Mouse (Mus musculus) intestine, embryonic 14.5 days (tissue): Measurements from ENCODE around the gene Irs2. TPM values are rescaled to one million over a fixed set of nuclear protein-coding genes. Genes with fewer than 3 reads are reported as not detected.

Experiments used
- ATAC-seq: fragments of 200-750 bp; cut with Nextera tagmentation; replicated peaks from 2 replicates; pipeline ENCODE4 v1.8.0; 2017; ENCODE audit warnings: low read depth, moderate number of reproducible peaks, moderate TSS enrichment, moderate library complexity; ENCODE audit not compliant: low FRiP score, low TSS enrichment
- DNase-seq: peaks from one replicate; pipeline ENCODE4 v3.0.0-alpha.2; 2018; ENCODE audit warnings: low spot score
- H3K27ac ChIP-seq: fragments of 300-500 bp; sonication (generic); 2 replicates; pipeline ENCODE4 v1.5.1; 2014; ENCODE audit warnings: low read depth, mild to moderate bottlenecking, control low read depth
- H3K27me3 ChIP-seq: fragments of 300-500 bp; sonication (generic); replicated peaks from 2 replicates; pipeline ENCODE4 v1.6.1; 2014; ENCODE audit warnings: low read length, control low read depth; ENCODE audit not compliant: control insufficient read depth, insufficient read depth
- H3K36me3 ChIP-seq: fragments of 300-500 bp; sonication (generic); 2 replicates; pipeline ENCODE4 v1.6.1; 2014; ENCODE audit warnings: low read length, control low read depth; ENCODE audit not compliant: control insufficient read depth, insufficient read depth
- H3K4me1 ChIP-seq: fragments of 300-500 bp; sonication (generic); replicated peaks from 2 replicates; pipeline ENCODE4 v1.6.1; 2014; ENCODE audit warnings: low read length, control low read depth, mixed read lengths; ENCODE audit not compliant: control insufficient read depth, insufficient read depth
- H3K4me2 ChIP-seq: fragments of 300-500 bp; sonication (generic); 2 replicates; pipeline ENCODE4 v1.6.1; 2014; ENCODE audit warnings: low read length
- H3K4me3 ChIP-seq: fragments of 300-500 bp; sonication (generic); 2 replicates; pipeline ENCODE4 v1.5.1; 2014; ENCODE audit warnings: low read depth, low read length, control low read depth, mixed read lengths
- H3K9ac ChIP-seq: fragments of 300-500 bp; sonication (generic); 2 replicates; pipeline ENCODE4 v1.6.1; 2014; ENCODE audit warnings: mild to moderate bottlenecking, low read length
- H3K9me3 ChIP-seq: fragments of 300-500 bp; sonication (generic); 2 replicates; pipeline ENCODE4 v1.6.1; 2016; ENCODE audit warnings: low read length, control low read depth; ENCODE audit not compliant: control insufficient read depth
- WGBS: fragments of 180-500 bp; shearing (Covaris S2); extraction: QIAGEN DNeasy Blood & Tissue Kit; methylation state at CpG from one replicate; pipeline ENCODE4 v1.1.7; 2014; 5-methylcytosine and 5-hydroxymethylcytosine counted together
- polyA plus RNA-seq: library from polyadenylated mRNA; unstranded; fragments of >200 nt; fragmentation: Nextera tagmentation; extraction: Ambion mirVana; gene quantifications from 2 replicates; pipeline ENCODE4 v1.2.1, GENCODE M21; 2014

Irs2 gene
- polyA plus RNA-seq, 1 experiment from 2014 or later: 5.5 TPM

- Histone ChIP-seq H3K4me3 (no peak overlapping the region), H3K27me3 (no peaks in the 10 kb centered on the region), H3K36me3 (no peaks in the 10 kb centered on the region), H3K9me3 (no peaks in the 10 kb centered on the region), H3K4me1 (peaks cover 39% of the 10 kb centered on the region), H3K27ac (peak overlapping the region; percentile 83), H3K4me2 (peak overlapping the region; percentile 45), H3K9ac (0 out of 2 replicates have a peak overlapping the region, but pooled peaks have one; percentile 21)
- ATAC-seq (peak; percentile 86), DNase-seq (peak; percentile 93)
- 2% methylated on average over 23 of the region's 23 CpGs for WGBS
These were observed 62.1 kb downstream of the Irs2 start for GRCm38 (mm10) chr8:10945939-10946740.

- H3K4me3 ChIP-seq: no peak overlapping the region
- peak overlapping the region; percentile 83 for H3K27ac ChIP-seq
- WGBS: 56% methylated on average over 2 of the region's 2 CpGs
- no peaks in the 10 kb centered on the region for H3K27me3 ChIP-seq
- H3K9me3 ChIP-seq: no peaks in the 10 kb centered on the region
- no peaks in the 10 kb centered on the region for H3K36me3 ChIP-seq
- no peak for DNase-seq
- H3K4me2 ChIP-seq: peak overlapping the region; percentile 45; the same call in 1 of the 2 replicates
- ATAC-seq: no peak
- peaks cover 39% of the 10 kb centered on the region for H3K4me1 ChIP-seq
- H3K9ac ChIP-seq: no peak overlapping the region
These were observed 62.8 kb downstream of the Irs2 start for GRCm38 (mm10) chr8:10945490-10945889.

- H3K36me3 ChIP-seq: no peaks in the 10 kb centered on the region
- peak; percentile 82 for DNase-seq
- no peaks in the 10 kb centered on the region for H3K27me3 ChIP-seq
- no peak overlapping the region for H3K9ac ChIP-seq
- no peak for ATAC-seq
- H3K4me3 ChIP-seq: no peak overlapping the region
- peak overlapping the region; percentile 82 for H3K27ac ChIP-seq
- H3K4me2 ChIP-seq: no peak overlapping the region
- no peaks in the 10 kb centered on the region for H3K9me3 ChIP-seq
- H3K4me1 ChIP-seq: peaks cover 39% of the 10 kb centered on the region
- 57% methylated on average over 9 of the region's 9 CpGs for WGBS
These were observed 64.8 kb downstream of the Irs2 start for GRCm38 (mm10) chr8:10943314-10944060.

DNA sequence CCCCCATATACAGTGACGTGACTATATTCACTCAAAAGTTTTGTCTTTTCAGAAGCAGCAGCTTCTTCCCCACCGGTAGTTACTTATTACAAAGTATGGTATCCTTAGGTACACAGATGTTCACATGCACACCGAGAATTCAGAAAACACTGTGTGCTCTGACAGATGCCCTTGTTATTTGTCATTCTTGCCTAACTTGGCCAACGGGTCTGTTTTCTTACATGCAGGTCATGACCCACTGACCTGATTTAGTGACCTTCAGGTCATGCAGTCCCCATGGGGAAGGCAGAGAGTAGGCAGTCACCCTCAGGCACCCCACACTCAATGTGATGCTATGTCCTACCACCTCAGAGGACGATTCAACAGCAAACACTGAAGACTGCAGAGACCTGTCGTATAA, 68.4 kb downstream of the Irs2 start:
- ATAC-seq (no peak), DNase-seq (no peak)
- H3K4me2 ChIP-seq: no peak overlapping the region
- H3K9me3 ChIP-seq: no peaks in the 10 kb centered on the region
- no peak overlapping the region for H3K4me3 ChIP-seq
- H3K36me3 ChIP-seq: no peaks in the 10 kb centered on the region
- no peak overlapping the region for H3K9ac ChIP-seq
- H3K27me3 ChIP-seq: no peaks in the 10 kb centered on the region
- WGBS: 46% methylated on average over 6 of the region's 6 CpGs
- peaks cover 25% of the 10 kb centered on the region for H3K4me1 ChIP-seq
- H3K27ac ChIP-seq: no peak overlapping the region

DNA sequence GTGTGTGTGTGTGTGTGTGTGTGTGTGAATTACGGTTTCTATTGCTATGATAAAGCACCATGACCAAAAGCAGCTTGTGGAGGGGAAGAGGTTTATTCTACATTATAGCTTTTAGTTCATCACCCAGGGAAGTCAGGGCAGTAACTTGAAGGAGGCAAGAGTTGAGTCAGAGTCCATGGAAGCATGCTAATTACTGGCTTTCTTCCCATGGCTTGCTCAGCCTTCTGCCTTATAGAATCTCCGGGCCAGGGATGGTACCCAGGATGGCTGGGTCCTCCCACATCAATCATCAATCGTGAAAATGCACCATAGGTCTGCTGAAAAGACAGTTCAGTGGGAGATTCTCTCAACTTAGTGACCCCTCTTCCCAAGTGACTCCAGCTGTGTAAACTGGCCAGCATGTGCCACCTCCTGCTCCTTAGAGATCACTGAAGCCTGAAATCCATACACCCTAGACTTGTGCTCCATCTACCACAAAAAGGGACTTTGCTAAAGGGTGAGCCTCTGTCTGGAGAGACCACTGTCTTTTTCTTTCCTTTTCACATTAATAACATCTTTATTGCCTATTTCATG, 69.0 kb downstream of the Irs2 start:
- Histone ChIP-seq H3K4me1 (peaks cover 20% of the 10 kb centered on the region), H3K36me3 (no peaks in the 10 kb centered on the region), H3K27ac (no peak overlapping the region), H3K27me3 (no peaks in the 10 kb centered on the region), H3K4me2 (no peak overlapping the region), H3K4me3 (no peak overlapping the region), H3K9me3 (no peaks in the 10 kb centered on the region), H3K9ac (no peak overlapping the region)
- DNase-seq: no peak
- ATAC-seq: no peak
- WGBS: 68% methylated on average over 3 of the region's 3 CpGs

- H3K4me1 ChIP-seq: peaks cover 12% of the 10 kb centered on the region; the same call in 1 of the 2 replicates
- H3K4me2 ChIP-seq: no peak overlapping the region
- no peak for DNase-seq
These were observed 70.0 kb downstream of the Irs2 start for GRCm38 (mm10) chr8:10938284-10938683.

GRCm38 (mm10) chr8:10936646-10937045, 71.6 kb downstream of the Irs2 start:
- Histone ChIP-seq H3K27ac (no peak overlapping the region), H3K4me3 (no peak overlapping the region), H3K9ac (no peak overlapping the region), H3K4me2 (no peak overlapping the region), H3K9me3 (no peaks in the 10 kb centered on the region), H3K36me3 (no peaks in the 10 kb centered on the region), H3K27me3 (no peaks in the 10 kb centered on the region), H3K4me1 (0 out of 2 replicates have a peak, but pooled peaks cover 10% of the 10 kb centered on the region)
- 65% methylated on average over 9 of the region's 9 CpGs for WGBS
- no peak for DNase-seq
- no peak for ATAC-seq

More at GRCm38 (mm10) chr8:10938284-10938683, 70.0 kb downstream of the Irs2 start:
- 88% methylated on average over 6 of the region's 6 CpGs for WGBS
- no peak for ATAC-seq
- Histone ChIP-seq H3K27me3 (no peaks in the 10 kb centered on the region), H3K4me3 (no peak overlapping the region), H3K9me3 (no peaks in the 10 kb centered on the region), H3K9ac (no peak overlapping the region), H3K27ac (no peak overlapping the region), H3K36me3 (no peaks in the 10 kb centered on the region)

DNA sequence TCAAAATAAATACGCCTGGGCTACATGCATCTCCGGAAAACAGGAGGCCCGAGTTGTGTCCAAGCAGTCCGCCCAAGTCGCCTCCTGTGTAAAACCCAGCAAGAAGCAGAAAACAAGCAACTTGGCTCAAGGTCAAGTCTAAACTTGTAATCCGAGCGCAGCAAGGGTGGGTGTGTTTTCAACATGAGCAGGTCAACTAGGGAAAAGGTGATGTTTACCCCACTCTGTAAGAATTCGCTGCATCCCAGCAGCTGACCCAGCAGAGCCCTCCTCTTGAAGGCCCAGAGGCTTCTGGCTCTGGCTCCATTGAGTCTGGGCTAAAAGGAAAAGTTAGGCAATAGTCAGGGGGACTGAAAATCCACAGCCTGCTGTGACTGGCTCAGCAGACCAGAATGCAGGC, 73.0 kb downstream of the Irs2 start:
- Histone ChIP-seq H3K9me3 (no peaks in the 10 kb centered on the region), H3K27me3 (no peaks in the 10 kb centered on the region), H3K4me2 (no peak overlapping the region), H3K4me1 (0 out of 2 replicates have a peak, but pooled peaks cover 10% of the 10 kb centered on the region), H3K4me3 (no peak overlapping the region), H3K9ac (no peak overlapping the region), H3K27ac (no peak overlapping the region), H3K36me3 (no peaks in the 10 kb centered on the region)
- DNase-seq: no peak
- WGBS: 69% methylated on average over 8 of the region's 8 CpGs
- no peak for ATAC-seq
